Mouse (Mus musculus) layer of hippocampus, postnatal 25 days (tissue): ENCODE data around the gene Pdia4. TPM values are rescaled to one million over a fixed set of nuclear protein-coding genes. Genes with fewer than 3 reads are reported as not detected.
"Not testable (repeated sequence)": the region's sequence is repeated elsewhere in the genome, so short reads cannot be mapped to it uniquely, and the experiment has no call there.

ENCODE experiments used
- DNase-seq, 2 experiments: peaks; one replicate each; pipeline ENCODE4 v3.0.0; 2022; ENCODE audit warnings: mixed read lengths in 2 of 2, low spot score in 1 of 2; ENCODE audit errors: extremely low spot score in 1 of 2
- total RNA-seq, 2 experiments: library from RNA; stranded (reverse); gene quantifications; 2 replicates each; pipeline ENCODE4 v1.2.3; 2021

The Pdia4 gene
- total RNA-seq, result 10 to 100 TPM; 53.5 to 67.5 TPM

DNA sequence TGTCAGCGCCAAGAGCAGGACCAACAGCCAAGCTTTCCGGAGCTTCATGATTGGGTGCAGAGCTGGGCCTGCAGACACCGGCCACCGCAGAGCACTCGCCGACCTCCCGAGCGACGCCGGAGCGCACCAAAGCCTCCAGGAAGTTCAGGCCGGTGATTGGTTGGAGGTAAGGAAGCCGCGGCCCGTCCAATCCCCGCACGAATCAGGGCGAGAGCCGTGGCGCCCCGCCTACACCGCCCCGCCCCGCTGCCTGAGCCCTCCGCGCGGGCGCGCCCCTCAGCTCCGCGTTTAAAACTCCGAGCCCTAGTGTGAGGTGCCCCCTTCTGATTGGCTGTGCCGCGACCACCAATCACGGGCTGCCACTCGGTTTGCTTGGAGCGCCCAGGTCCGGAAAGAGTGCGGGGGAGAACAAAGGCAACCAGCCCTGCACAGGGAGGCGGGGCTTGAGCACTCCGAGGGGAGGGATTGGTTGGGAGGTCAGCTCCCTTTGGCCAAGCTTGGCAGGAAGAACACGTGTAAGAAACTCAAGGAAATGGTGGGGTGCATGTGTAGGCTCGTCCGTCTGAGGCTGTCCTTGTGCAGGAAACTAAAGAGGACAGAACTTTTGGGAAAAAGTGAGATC, at the start of gene Pdia4:
Gene Pdia4, minus strand, starts transcription at position 174 of the 622 bp plus-strand sequence.
- peak; percentile 88 to 93 for DNase-seq

DNA sequence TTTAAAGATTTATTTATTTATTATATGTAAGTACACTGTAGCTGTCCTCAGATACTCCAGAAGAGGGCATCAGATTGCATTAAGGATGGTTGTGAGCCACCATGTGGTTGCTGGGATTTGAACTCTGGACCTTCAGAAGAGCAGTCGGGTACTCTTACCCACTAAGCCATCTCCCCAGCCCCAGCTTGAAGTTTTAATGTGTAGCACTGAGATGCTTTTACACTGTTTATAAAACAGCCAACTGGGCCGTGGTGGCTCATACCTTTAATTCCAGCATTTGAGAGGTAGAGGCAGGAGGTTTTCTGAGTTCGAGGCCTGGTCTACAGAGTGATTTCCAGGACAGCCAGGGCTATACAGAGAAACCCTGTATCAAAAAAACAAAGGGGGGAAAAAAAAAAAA, 44.5 kb upstream of the Pdia4 start:
- DNase-seq, result not testable (repeated sequence)

DNA sequence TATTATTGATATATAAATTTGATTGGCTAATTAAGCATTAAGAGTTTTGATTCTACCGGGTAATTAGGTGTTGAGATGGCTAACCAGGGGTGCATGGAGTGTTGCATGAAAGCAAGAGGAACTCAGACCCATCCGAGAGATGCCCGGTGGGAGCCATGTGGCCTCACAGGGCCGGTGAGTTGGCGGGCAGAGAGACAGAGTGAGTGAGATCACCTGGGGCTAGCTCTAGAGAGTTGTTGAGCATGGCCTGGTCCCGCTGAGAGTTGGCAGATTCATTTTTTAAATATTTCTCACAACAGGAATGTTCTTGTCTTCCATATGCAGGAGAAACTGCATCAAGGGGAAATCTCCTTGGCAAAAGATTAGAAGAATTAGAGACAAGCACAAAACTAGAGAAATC, 44.0 kb upstream of the Pdia4 start:
- DNase-seq, result no peak

DNA sequence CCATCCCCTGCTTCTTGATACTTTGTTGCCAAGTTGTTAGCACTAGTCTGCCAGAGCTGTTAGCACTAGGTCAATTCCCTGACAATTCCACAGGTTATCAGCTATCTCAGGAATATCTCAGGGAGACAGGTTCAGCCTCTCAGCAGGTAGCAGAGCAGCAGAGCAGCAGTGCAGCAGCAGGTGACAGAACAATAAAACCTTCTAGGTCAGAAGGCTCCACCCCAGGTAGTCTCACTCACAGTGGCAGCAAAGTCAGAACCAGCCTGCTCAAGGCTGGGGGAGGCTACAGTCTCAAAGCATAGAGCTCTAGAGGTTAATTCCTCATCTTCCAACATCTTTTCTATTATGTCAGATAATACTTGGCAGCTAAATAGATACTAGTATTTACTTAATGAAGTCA, 32.5 kb upstream of the Pdia4 start:
- no peak for DNase-seq

DNA sequence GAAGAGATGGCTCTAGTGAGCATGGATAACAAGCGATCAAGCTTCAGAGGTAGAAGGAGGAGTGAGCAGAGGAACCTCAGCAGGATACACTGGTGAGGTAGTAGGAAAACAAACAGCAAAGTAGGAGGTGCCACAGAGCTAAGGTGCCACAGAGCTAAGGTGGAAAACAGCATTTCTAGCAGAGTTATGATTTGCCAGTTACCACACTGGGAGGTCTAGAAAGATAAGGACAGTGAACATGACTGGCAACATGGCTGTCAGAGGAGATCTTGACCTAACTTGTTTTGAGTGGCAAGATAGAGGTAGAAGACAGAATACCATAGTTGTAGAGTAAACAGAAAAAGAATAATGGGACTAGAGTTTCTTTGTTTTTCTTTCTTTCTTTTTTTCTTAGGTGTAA, 29.1 kb upstream of the Pdia4 start:
- DNase-seq, result no peak

DNA sequence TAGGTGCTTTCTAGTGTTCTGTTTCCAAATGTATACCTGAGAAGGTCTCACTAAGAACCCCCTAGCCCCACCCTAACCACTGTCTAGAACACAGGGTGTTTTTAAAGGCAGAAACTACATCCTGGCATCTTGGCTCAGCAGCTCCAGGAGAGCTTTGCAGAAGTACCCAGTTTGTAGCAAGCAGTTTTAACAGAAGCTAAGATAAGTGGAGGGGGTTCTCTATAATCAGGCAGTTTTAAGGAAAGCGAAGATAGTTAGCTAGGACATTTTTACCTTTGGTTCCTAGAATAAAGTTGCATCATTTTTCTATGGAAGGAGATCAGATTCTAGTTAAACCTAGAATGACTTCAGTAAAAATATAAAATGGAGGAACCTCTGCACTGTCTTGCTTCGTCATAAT, 28.6 kb upstream of the Pdia4 start:
- no peak for DNase-seq

DNA sequence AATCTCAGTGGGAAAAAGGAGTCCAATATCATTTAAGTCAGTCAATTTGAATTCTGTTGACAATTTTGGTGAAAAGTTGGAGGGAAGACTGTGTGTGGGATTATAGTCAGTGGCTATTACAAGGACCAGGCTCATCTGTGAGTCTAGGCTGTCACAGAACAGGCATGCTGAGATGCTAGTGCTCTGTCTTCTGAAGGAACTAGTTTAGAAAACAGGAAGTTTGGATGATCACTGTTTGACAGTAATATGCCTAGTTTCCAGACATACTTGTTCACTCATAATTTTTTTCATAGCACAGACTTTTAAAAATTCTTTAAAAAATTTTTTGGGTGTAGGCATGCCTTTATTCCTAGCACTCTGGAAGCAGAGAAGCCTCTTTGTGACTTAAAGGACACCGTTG, 27.8 kb upstream of the Pdia4 start:
- DNase-seq, result no peak

DNA sequence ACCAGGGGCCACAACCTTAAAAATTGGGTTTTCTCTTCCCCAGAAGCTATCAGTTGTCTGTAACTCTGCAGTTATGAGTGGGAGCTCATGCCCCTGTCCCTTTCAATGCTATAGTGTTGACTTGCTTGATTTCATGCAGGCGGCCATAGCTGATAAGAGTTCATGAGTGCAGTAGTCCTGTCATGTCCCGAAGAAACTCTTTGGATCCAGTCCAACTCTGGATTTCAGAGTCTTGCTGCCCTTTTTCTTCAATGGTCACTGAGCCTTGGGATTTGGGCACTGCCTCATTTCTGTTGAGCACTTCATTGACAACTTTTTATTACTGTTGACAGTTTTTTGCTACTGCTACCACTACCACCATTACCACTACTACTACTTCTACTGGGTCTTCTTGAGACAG, 24.4 kb upstream of the Pdia4 start:
- DNase-seq, result no peak

DNA sequence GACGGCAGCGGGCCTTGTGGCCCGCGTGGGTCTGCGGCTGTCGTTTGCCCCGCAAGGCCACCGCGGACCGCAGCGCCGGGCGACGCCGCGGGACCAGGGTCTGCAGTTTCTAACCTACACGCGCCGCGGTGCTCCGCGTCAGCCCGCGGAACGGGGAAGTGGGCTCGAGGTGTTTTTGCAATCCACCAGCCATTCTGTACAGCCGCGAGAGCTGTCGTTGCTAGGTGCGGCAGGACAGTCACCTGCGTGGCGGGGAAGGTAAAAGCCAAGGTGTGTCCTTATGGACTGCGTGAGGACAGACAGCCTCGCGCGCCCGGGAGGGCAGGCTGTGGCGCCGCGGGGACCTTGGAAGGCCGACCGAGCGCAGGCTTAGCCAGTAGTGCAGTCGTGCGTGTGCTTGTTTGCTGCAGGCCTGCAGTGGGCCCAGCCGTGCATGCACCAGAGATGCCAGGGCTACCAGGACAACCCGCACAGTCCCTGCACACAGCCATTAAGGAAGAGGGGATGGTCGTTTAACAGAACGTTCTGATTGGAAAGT, 22.8 kb upstream of the Pdia4 start:
- peak; percentile 29 to 52 for DNase-seq

DNA sequence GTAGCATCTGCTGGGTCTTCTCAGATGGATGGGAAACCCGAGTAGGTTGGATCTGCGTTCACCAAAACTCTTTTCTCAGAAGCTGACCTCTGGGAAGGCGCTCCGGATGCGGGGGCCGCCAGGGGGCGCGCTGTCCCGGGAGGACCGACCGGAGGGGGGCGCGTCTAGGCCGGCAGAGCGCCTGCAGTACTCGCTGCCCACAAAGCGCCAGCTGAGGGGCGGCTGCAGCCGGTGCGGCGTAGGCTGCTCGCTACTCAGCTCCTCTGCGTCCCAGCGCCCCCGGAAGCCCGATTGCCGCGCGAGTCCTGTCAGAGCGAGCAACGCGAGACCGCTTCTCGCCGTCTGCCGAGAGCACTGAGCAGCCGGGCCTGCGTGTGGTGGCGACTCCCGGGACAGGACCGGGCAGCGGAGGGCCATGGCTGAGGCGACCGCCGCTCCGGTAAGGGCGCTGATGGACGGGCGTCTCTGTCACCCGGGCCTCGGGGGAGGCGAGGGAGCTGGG, 22.3 kb upstream of the Pdia4 start, which contains the start of gene Zfp398:
Gene Zfp398, plus strand, starts transcription at position 180 of the 502 bp plus-strand sequence.
- peak; percentile 93 to 96 for DNase-seq

DNA sequence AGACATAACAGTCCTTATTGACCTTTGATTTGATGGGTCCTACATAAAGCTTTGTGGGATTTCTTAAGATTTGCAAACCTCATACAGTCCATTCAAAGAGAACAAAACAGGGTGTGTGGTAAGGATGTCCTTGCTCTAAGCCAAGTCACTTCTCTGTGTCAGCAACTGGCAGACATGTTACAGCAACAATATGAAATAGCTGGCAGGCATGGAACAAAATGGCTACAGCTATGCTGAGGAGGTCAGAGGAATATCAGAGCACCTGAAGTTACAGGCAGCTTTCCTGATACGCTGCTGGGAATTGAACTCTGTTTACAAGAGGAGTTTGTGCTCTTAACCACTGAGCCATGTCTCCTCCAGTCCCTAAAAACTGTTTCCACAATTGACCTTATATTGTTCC, 19.0 kb upstream of the Pdia4 start:
- no peak for DNase-seq

DNA sequence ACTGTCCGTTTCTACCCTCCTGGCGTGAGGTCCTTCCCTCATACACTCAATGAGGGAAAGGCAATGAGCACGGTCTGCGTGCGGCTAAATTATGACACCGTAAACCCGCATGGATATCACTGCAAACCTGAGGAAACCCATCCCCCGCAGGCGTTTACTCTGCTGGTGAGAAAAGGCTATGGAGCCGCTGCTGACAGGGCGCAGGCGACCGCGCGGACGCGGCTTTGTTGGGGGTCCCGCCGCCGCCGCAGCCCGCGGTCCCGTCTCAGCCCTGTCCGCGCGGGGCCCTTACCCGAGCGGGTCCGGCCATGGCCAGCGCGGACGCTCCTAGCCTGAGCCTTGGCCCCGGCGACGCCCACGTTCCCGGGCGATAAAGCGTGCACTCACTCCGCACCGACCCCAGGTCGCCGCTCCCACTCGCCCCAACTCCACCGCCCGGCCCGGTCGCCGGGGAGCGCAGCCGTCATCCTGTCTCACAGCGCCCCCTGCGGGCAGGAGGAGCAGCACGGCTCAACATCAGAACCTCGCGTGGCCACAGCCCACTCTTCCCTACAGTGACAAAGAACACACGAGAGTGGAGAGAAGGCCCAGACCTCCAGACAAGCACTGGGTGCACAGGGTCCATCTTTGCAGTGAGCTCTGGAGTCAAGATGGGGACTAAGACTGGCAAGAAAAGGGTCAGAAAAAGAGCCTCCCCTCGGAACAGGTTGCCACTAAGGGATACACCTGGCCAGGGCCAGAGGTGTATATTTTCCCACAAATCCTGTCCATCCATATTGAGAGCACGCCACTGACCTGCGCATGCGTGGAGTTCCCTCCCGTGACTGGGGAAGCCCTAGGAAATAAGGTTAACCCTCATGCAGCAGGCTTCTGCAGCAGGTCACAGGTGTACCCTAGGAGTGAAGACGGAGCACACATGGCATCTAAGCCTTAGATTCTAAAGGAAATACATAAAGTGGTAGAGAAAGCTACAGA, 17.2 kb upstream of the Pdia4 start, which contains the start of gene Zfp786:
Gene Zfp786, minus strand, starts transcription at position 764 of the 975 bp plus-strand sequence.
- peak; percentile 92 to 96 for DNase-seq

DNA sequence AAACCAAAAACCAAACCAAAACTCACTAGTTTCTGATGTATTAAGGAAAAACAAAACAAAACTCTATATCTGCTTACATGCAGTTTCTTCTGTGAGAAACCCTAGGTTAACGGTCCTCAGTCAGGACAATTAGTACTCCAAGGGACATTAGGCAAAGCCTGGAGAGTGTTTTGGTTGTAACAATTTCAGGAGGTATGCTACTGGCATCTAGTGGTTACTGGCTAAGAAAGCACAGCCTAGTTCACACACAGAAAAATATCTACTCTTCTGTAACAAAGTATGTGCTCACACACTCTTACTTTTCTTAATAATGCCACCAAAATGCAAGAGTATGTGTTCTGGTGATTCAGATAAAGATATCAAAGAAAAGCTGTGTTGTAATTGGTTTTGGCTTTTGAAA, 15.7 kb upstream of the Pdia4 start:
- no peak for DNase-seq

DNA sequence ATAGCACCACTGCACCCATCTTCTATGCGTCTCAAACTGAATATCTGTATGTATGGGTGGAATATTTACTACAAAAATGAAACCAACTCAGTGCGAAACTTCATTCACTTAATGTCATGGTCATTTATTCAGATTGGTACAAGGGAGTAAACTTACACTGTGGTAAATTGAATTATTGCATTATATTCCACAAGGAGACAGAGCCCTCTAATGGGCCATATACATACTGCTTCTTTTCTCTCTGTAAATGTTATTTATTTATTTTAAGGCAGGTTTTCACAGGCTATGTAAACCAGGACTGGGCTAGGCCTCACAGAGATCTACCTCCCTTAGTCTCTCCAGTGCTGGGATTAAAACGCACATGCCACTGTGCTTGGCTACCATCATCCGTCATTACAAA, 14.2 kb upstream of the Pdia4 start:
- no peak for DNase-seq

DNA sequence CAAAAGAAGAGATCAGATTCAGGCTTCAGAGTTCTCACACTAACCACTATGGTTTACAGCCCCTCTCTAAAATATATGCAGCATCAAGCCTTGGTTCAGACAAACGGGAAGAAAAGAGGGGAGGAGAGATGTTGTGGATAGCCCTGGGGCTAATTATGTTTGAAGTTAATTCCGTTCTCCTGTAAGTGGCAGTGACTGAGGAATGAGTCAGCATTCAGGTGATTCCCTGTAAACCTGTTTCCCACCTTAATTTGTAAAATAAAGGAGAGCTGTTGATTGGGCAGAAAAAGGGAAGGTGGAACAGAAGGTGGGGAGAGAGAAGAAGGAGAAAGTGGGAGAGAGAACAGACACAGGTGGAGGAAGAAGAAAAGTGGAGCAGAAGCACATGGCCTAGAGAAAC, 11.0 kb upstream of the Pdia4 start:
- no peak for DNase-seq

DNA sequence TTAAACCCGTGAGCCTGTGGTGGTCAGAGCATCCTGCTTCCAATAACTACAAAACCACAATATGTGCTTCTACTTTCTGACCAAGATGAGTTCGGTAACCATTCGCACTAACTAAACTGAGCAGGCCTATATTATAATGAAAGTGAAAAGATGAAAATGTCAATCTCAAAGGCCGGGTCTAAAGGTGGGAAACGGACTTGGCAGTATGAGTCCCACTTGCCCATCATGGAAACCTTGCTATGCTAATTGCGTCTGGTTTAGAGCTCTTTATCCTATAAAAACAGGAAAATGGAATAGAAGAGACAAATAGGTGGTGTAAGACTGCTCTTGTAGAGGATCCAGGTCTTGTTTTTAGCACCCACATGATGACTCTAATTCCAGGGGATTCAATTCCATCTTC, 8.5 kb upstream of the Pdia4 start:
- DNase-seq, result no peak

DNA sequence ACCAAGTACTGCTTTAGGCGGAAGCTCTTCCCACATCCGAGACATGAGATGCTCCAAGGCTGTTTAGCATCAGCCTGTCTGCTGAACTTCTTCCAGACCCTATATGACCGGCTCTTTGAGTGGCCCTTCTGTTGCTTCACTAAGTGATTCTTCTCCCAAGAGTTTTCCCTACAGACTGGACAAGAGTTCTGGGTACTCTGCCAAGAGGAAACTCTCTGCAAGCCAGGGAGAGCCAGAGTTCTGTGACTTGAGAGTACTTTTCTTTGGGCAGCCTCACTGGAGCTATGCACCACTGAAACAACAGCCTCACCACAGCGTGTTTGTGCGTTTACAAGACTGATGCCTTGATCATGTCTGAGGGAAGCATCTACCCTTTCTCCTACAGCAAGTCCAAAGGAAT, 8.0 kb upstream of the Pdia4 start:
- no peak for DNase-seq

DNA sequence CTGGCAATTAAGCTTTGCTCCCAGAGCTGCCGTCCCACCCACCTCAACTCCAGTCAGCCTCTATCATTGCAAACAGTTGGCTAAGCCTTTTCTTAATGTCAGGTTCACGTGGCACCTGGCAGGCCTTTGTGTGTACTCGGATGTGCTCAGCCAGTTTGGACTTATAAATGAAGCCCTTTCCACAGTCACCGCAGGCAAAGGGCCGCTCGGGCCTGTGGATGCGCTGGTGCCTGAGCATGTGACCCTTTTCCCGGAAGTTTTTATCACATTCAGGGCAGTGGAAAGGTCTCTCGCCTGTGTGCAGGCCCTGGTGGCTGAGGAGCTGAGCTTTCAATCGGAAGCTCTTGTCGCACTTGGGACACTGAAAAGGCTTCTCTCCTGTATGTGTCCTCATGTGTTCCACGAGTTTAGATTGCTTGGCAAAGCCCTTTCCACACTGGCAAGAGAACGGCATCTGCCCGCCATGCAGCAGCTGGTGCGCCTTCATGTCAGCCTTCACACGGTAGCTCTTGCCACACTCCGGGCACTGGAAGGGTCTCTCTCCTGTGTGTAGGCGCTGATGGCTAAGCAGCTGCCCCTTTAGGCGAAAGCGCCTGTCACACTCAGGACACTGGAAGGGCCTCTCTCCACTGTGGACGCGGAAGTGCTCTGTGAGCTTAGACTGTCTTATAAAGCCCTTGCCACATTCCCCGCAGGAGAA, 6.5 kb upstream of the Pdia4 start:
- DNase-seq, result no peak

DNA sequence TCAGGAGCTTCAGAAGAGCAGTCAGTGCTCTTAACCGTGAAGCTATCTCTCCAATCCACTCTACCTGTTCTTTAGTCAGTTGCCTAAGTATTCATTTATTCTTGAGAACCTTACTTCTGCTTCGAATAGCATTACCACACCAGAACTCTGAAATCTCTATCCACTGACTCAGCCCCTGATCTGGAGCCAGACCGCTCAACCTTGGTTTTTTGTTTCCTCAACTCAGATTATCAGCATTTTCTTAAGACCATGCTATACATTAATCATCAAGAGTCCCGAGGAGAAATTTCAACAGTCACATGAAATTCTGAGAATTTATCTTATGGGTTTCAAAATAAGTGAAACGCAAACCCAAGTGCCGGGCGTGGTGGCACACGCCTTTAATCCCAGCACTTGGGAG, 5.5 kb upstream of the Pdia4 start:
- DNase-seq, result no peak

DNA sequence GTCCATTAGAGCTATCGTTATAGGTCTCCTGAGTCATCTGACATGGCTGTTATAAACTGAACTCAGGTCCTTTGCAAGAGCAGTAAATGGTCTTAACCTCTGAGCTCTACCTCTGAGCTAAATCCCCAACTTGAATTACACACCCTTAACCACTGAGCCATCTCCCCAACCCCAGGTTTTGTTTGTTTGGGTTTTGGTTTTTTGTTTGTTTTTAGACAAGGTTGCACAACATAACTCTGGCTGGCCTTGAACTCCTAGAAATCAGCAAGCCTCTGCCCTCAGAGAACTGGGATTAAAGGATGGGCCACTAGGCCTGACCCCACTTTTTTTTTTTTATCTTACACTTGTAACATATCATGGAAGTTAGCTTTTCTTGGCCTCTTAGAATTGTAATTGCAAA, 2.9 kb upstream of the Pdia4 start:
- DNase-seq, result no peak
